Mouse (Mus musculus): Measurements from ENCODE around the gene Tmprss7.
A peak's percentile ranks its signal among the peaks of the same experiment; 100 is the strongest.

Tmprss7 gene

GRCm38 (mm10) chr16:45686833-45687232, 6.6 kb downstream of the Tmprss7 start:
- no peak for DNase-seq (ENCODE audit: low read depth, low spot score)

- no peak for DNase-seq (ENCODE audit: low read depth, low spot score)
Measured at GRCm38 (mm10) chr16:45685295-45685694, 8.2 kb downstream of the Tmprss7 start.

- DNase-seq (ENCODE audit: low read depth, low spot score), result peak; percentile 56
Measured at GRCm38 (mm10) chr16:45684815-45685214, 8.6 kb downstream of the Tmprss7 start.

- DNase-seq (ENCODE audit: low read depth, low spot score), result no peak
Measured at GRCm38 (mm10) chr16:45676462-45676861, 17.0 kb downstream of the Tmprss7 start.

GRCm38 (mm10) chr16:45670005-45670404, 23.5 kb downstream of the Tmprss7 start:
- DNase-seq (ENCODE audit: low read depth, low spot score), result no peak

- DNase-seq (ENCODE audit: low read depth, low spot score), result no peak
Measured at GRCm38 (mm10) chr16:45668178-45668577, 25.3 kb downstream of the Tmprss7 start.

- DNase-seq (ENCODE audit: low read depth, low spot score), result no peak
Measured at GRCm38 (mm10) chr16:45666136-45666535, 27.3 kb downstream of the Tmprss7 start.

- no peak for DNase-seq (ENCODE audit: low read depth, low spot score)
Measured at GRCm38 (mm10) chr16:45662381-45662780, 31.1 kb downstream of the Tmprss7 start.

- DNase-seq (ENCODE audit: low read depth, low spot score), result no peak
Measured at GRCm38 (mm10) chr16:45659596-45659995, 33.9 kb downstream of the Tmprss7 start.

GRCm38 (mm10) chr16:45658248-45658647, 35.2 kb downstream of the Tmprss7 start:
- no peak for DNase-seq (ENCODE audit: low read depth, low spot score)

- no peak for DNase-seq (ENCODE audit: low read depth, low spot score)
Measured at GRCm38 (mm10) chr16:45657574-45658159, 35.8 kb downstream of the Tmprss7 start.

- DNase-seq (ENCODE audit: low read depth, low spot score), result no peak
Measured at GRCm38 (mm10) chr16:45654465-45654864, 39.0 kb downstream of the Tmprss7 start.

GRCm38 (mm10) chr16:45653934-45654332, 39.5 kb downstream of the Tmprss7 start, which contains the start of gene BC016579:
Gene BC016579, minus strand, starts transcription at chr16:45654068.
- DNase-seq (ENCODE audit: low read depth, low spot score), result no peak

- no peak for DNase-seq (ENCODE audit: low read depth, low spot score)
Measured at GRCm38 (mm10) chr16:45653009-45653933, 40.2 kb downstream of the Tmprss7 start.

GRCm38 (mm10) chr16:45651497-45651896, 42.0 kb downstream of the Tmprss7 start:
- DNase-seq (ENCODE audit: low read depth, low spot score), result no peak

GRCm38 (mm10) chr16:45644380-45644779, 49.1 kb downstream of the Tmprss7 start:
- DNase-seq (ENCODE audit: low read depth, low spot score), result no peak

GRCm38 (mm10) chr16:45643944-45644343, 49.5 kb downstream of the Tmprss7 start:
- DNase-seq (ENCODE audit: low read depth, low spot score), result no peak

GRCm38 (mm10) chr16:45641301-45641700, 52.2 kb downstream of the Tmprss7 start:
- DNase-seq (ENCODE audit: low read depth, low spot score), result no peak

GRCm38 (mm10) chr16:45640070-45640762, 53.2 kb downstream of the Tmprss7 start:
- DNase-seq (ENCODE audit: low read depth, low spot score), result no peak

- DNase-seq (ENCODE audit: low read depth, low spot score), result no peak
Measured at GRCm38 (mm10) chr16:45635826-45636225, 57.6 kb downstream of the Tmprss7 start.

GRCm38 (mm10) chr16:45632420-45632819, 61.0 kb downstream of the Tmprss7 start:
- DNase-seq (ENCODE audit: low read depth, low spot score), result no peak

GRCm38 (mm10) chr16:45630347-45630960, 63.0 kb downstream of the Tmprss7 start:
- DNase-seq (ENCODE audit: low read depth, low spot score), result peak; percentile 72
